19 mouse cellular contexts compared by ENCODE assay signal in genomic region chr7:128383189-128383725, GRCm38 (mm10). TPM values are rescaled to one million over a fixed set of nuclear protein-coding genes. Genes with fewer than 3 reads are reported as not detected.
DNase-seq lines count a peak whose midpoint lies in the region; ATAC-seq and TF ChIP-seq lines count a peak whose summit lies in the region.
"Had no signal": no experiment of that assay in that cellular context is flagged by ENCODE, and none has a peak within 500 bp of the region (broad histone marks: within the 10 kb centered on the region; RNA-seq: fewer than 3 reads in every experiment).

No protein-coding gene starts in this region.

- H3K27ac ChIP-seq in midbrain, embryonic 11.5 days (ENCODE audit: low read depth, low read length) = no peak overlapping the region
- no peak overlapping the region for H3K27ac ChIP-seq in midbrain, embryonic 13.5 days
- no peak overlapping the region for H3K27ac ChIP-seq in lung, postnatal 0 days (ENCODE audit: low read length)
- H3K27ac ChIP-seq: embryonic facial prominence, embryonic 10.5 days; forebrain, embryonic 13.5 days; heart, embryonic 10.5 days; heart, embryonic 15.5 days; hindbrain, embryonic 15.5 days had no signal

- no peak for ATAC-seq in midbrain, embryonic 11.5 days (ENCODE audit: low FRiP score)
- ATAC-seq in midbrain, embryonic 13.5 days = no peak
- peak; percentile 13 for ATAC-seq in CD4-positive, CD25-positive, alpha-beta regulatory T cell, adult 4 months
- no peak for ATAC-seq in lung, postnatal 0 days
- ATAC-seq: forebrain, embryonic 13.5 days; forebrain, postnatal 0 days had no signal

- H3K4me2 ChIP-seq in midbrain, embryonic 11.5 days = no peak overlapping the region
- H3K4me2 ChIP-seq in midbrain, embryonic 13.5 days (replicated peaks) = no peak overlapping the region
- no peak overlapping the region for H3K4me2 ChIP-seq in lung, postnatal 0 days (replicated peaks; ENCODE audit: low read depth, low read length)
- H3K4me2 ChIP-seq: forebrain, embryonic 13.5 days; heart, embryonic 15.5 days; hindbrain, embryonic 15.5 days had no signal

- H3K4me1 ChIP-seq in midbrain, embryonic 11.5 days (ENCODE audit: control insufficient read depth, insufficient read depth, low read length) = no peaks in the 10 kb centered on the region
- 0 out of 2 replicates have a peak, but pooled peaks cover 2% of the 10 kb centered on the region for H3K4me1 ChIP-seq in midbrain, embryonic 13.5 days (replicated peaks)
- peaks cover 3% of the 10 kb centered on the region; the same call in 1 of the 2 replicates for H3K4me1 ChIP-seq in lung, postnatal 0 days (ENCODE audit: insufficient read depth, low read depth, low read length)
- H3K4me1 ChIP-seq: forebrain, embryonic 13.5 days; hindbrain, embryonic 15.5 days had no signal

- DNase-seq in midbrain, embryonic 11.5 days (ENCODE audit: low spot score, missing footprints) = peak; percentile 35
- peak; percentile 57 for DNase-seq in 416B (ENCODE audit: low read depth)
- peak; percentile 56 for DNase-seq in thymus, postnatal 25 days
- no peak for DNase-seq in gastrocnemius, postnatal 25 days
- no peak for DNase-seq in lung, postnatal 0 days (ENCODE audit: low spot score)
- DNase-seq: adrenal gland, postnatal 14 days; cerebellum, adult 18-20 months; cerebellum, adult 9-11 months; cerebellum, postnatal 36 days; forebrain, postnatal 0 days; gastrocnemius, postnatal 36 days; heart, adult 11 months had no signal

- no peak for TF ChIP-seq EP300 in lung, postnatal 0 days (IDR thresholded peaks at IDR 0.05)

- H3K9me3 ChIP-seq in midbrain, embryonic 11.5 days (ENCODE audit: control insufficient read depth, low read length) = no peaks in the 10 kb centered on the region
- no peaks in the 10 kb centered on the region for H3K9me3 ChIP-seq in midbrain, embryonic 13.5 days
- H3K9me3 ChIP-seq in lung, postnatal 0 days (ENCODE audit: low read length) = no peaks in the 10 kb centered on the region
- H3K9me3 ChIP-seq: embryonic facial prominence, embryonic 10.5 days; forebrain, embryonic 13.5 days; heart, embryonic 10.5 days; heart, embryonic 15.5 days; hindbrain, embryonic 15.5 days had no signal

- H3K4me3 ChIP-seq in midbrain, embryonic 11.5 days (ENCODE audit: low read depth, low read length) = no peak overlapping the region
- no peak overlapping the region for H3K4me3 ChIP-seq in midbrain, embryonic 13.5 days (replicated peaks)
- H3K4me3 ChIP-seq in lung, postnatal 0 days (ENCODE audit: low read depth, low read length) = no peak overlapping the region
- H3K4me3 ChIP-seq: embryonic facial prominence, embryonic 10.5 days; forebrain, embryonic 13.5 days; heart, embryonic 10.5 days; heart, embryonic 15.5 days; hindbrain, embryonic 15.5 days had no signal

- no peak for TF ChIP-seq CTCF in lung, postnatal 0 days (IDR thresholded peaks at IDR 0.05)

- H3K36me3 ChIP-seq in midbrain, embryonic 11.5 days (ENCODE audit: control insufficient read depth, insufficient read depth, low read length) = no peaks in the 10 kb centered on the region
- H3K36me3 ChIP-seq in midbrain, embryonic 13.5 days = no peaks in the 10 kb centered on the region
- H3K36me3 ChIP-seq in lung, postnatal 0 days (ENCODE audit: insufficient read depth, low read length) = no peaks in the 10 kb centered on the region
- H3K36me3 ChIP-seq: embryonic facial prominence, embryonic 10.5 days; heart, embryonic 10.5 days; heart, embryonic 15.5 days; hindbrain, embryonic 15.5 days had no signal

- no peaks in the 10 kb centered on the region for H3K27me3 ChIP-seq in midbrain, embryonic 11.5 days (ENCODE audit: control insufficient read depth, insufficient read depth, low read length)
- H3K27me3 ChIP-seq in midbrain, embryonic 13.5 days = no peaks in the 10 kb centered on the region
- no peaks in the 10 kb centered on the region for H3K27me3 ChIP-seq in lung, postnatal 0 days (replicated peaks; ENCODE audit: insufficient read depth, low read length)
- H3K27me3 ChIP-seq: forebrain, embryonic 13.5 days; heart, embryonic 15.5 days; hindbrain, embryonic 15.5 days had no signal

- WGBS in midbrain, embryonic 11.5 days = 83% methylated on average over 7 of the region's 7 CpGs
- 85% methylated on average over 7 of the region's 7 CpGs for WGBS in midbrain, embryonic 13.5 days
- whole genome bisulfite sequencing in lung, postnatal 0 days = 73% methylated on average over 7 of the region's 7 CpGs

- no peak overlapping the region for H3K9ac ChIP-seq in midbrain, embryonic 11.5 days (ENCODE audit: low read length)
- no peak overlapping the region for H3K9ac ChIP-seq in midbrain, embryonic 13.5 days (replicated peaks)
- H3K9ac ChIP-seq in lung, postnatal 0 days (replicated peaks; ENCODE audit: low read depth) = no peak overlapping the region
- H3K9ac ChIP-seq: forebrain, embryonic 13.5 days; forebrain, postnatal 0 days; heart, embryonic 15.5 days; hindbrain, embryonic 15.5 days had no signal

RNA-seq across cellular contexts. Expression of gene Rgs10, which starts 35.3 kb away (rescaled TPM):
- polyA plus RNA-seq in midbrain, embryonic 11.5 days (2014; fragmentation: Nextera tagmentation; extraction: Ambion mirVana) = 10.0 and 11.7 TPM in 2 replicates
- polyA plus RNA-seq in midbrain, embryonic 13.5 days (2015; fragmentation: Nextera tagmentation; extraction: Ambion mirVana) = 26.1 and 29.6 TPM in 2 replicates
- polyA plus RNA-seq in CD4-positive, CD25-positive, alpha-beta regulatory T cell, adult 4 months (2017; shearing (Covaris generic)) = 100 to 1,000 TPM; 541 to 576 TPM
- 1 to 10 TPM; 3.6 to 4.1 TPM for total RNA-seq in gastrocnemius, postnatal 25 days (2021)
- 38.7 and 43.1 TPM in 2 replicates for polyA plus RNA-seq in lung, postnatal 0 days (2015; fragmentation: Nextera tagmentation; extraction: Ambion mirVana)

Comparison
In these comparisons a context has a peak if more than half of its experiments do, and no peak if none do; other contexts are left out.
1. DNase-seq: peak in midbrain, embryonic 11.5 days (single experiment), 416B (single experiment) and thymus, postnatal 25 days (single experiment); none in gastrocnemius, postnatal 25 days (single experiment) and lung, postnatal 0 days (single experiment).
2. RNA of gene Rgs10, which starts 35.3 kb away (polyA plus RNA-seq): 541 to 576 TPM in CD4-positive, CD25-positive, alpha-beta regulatory T cell, adult 4 months; 38.7 to 43.1 TPM in lung, postnatal 0 days, 26.1 to 29.6 TPM in midbrain, embryonic 13.5 days and 10.0 to 11.7 TPM in midbrain, embryonic 11.5 days; every median in the first group is over 10 times any median in the second.